Mouse (Mus musculus) c-Kit-positive CD71-negative TER-119-negative erythroid progenitor cells, embryonic 14.5 days (primary cell): Measurements from ENCODE around the gene Fam160b1.
A peak's percentile ranks its signal among the peaks of the same experiment; 100 is the strongest.

Experiments used
- DNase-seq: peaks from one replicate; pipeline ENCODE4 v3.0.0-alpha.2; 2013; ENCODE audit warnings: low read depth

The Fam160b1 gene

GRCm38 (mm10) chr19:57360341-57361130 is at the start of gene Fam160b1:
TSS of gene Fam160b1 (plus strand) at chr19:57360680.
- DNase-seq, result peak; percentile 83

GRCm38 (mm10) chr19:57313226-57313625 is 47.3 kb upstream of the Fam160b1 start:
- DNase-seq, result no peak

GRCm38 (mm10) chr19:57313891-57314345 is 46.6 kb upstream of the Fam160b1 start:
- no peak for DNase-seq

- no peak for DNase-seq
Observed at GRCm38 (mm10) chr19:57314346-57315012, 46.0 kb upstream of the Fam160b1 start, which contains the start of gene Ablim1. TSS of gene Ablim1 (minus strand) at chr19:57314919.

- no peak for DNase-seq
Observed at GRCm38 (mm10) chr19:57315013-57315565, 45.4 kb upstream of the Fam160b1 start.

GRCm38 (mm10) chr19:57316597-57316996 is 43.9 kb upstream of the Fam160b1 start:
- DNase-seq, result no peak

GRCm38 (mm10) chr19:57320656-57321382 is 39.7 kb upstream of the Fam160b1 start:
- DNase-seq, result no peak

GRCm38 (mm10) chr19:57321839-57322238 is 38.6 kb upstream of the Fam160b1 start:
- no peak for DNase-seq

- no peak for DNase-seq
Observed at GRCm38 (mm10) chr19:57322491-57322890, 38.0 kb upstream of the Fam160b1 start.

GRCm38 (mm10) chr19:57323087-57323486 is 37.4 kb upstream of the Fam160b1 start:
- DNase-seq, result no peak

- peak; percentile 62 for DNase-seq
Observed at GRCm38 (mm10) chr19:57325748-57326300, 34.7 kb upstream of the Fam160b1 start.

GRCm38 (mm10) chr19:57327679-57328078 is 32.8 kb upstream of the Fam160b1 start:
- DNase-seq, result no peak

GRCm38 (mm10) chr19:57328269-57328668 is 32.2 kb upstream of the Fam160b1 start:
- DNase-seq, result no peak

GRCm38 (mm10) chr19:57328792-57329191 is 31.7 kb upstream of the Fam160b1 start:
- peak; percentile 43 for DNase-seq

- DNase-seq, result no peak
Observed at GRCm38 (mm10) chr19:57330309-57330708, 30.2 kb upstream of the Fam160b1 start.

- no peak for DNase-seq
Observed at GRCm38 (mm10) chr19:57331237-57331636, 29.2 kb upstream of the Fam160b1 start.

- DNase-seq, result no peak
Observed at GRCm38 (mm10) chr19:57333356-57333755, 27.1 kb upstream of the Fam160b1 start.

- no peak for DNase-seq
Observed at GRCm38 (mm10) chr19:57335135-57335534, 25.3 kb upstream of the Fam160b1 start.

GRCm38 (mm10) chr19:57339281-57339864 is 21.1 kb upstream of the Fam160b1 start:
- no peak for DNase-seq

- DNase-seq, result no peak
Observed at GRCm38 (mm10) chr19:57340900-57341742, 19.4 kb upstream of the Fam160b1 start.

- DNase-seq, result no peak
Observed at GRCm38 (mm10) chr19:57343860-57344259, 16.6 kb upstream of the Fam160b1 start.
